Comparison of ENCODE assay signal across 16 mouse cellular contexts in genomic region chr1:32463103-32463516, GRCm38 (mm10).
DNase-seq lines count a peak whose midpoint lies in the region; ATAC-seq lines count a peak whose summit lies in the region.
"Had no signal": no experiment of that assay in that cellular context is flagged by ENCODE, and none has a peak within 500 bp of the region (broad histone marks: within the 10 kb centered on the region; RNA-seq: fewer than 3 reads in every experiment).

No protein-coding gene starts in this region.

- no peaks in the 10 kb centered on the region for H3K4me1 ChIP-seq in forebrain, embryonic 12.5 days
- no peaks in the 10 kb centered on the region for H3K4me1 ChIP-seq in forebrain, embryonic 10.5 days
- H3K4me1 ChIP-seq: limb, embryonic 12.5 days; megakaryocyte, embryonic 14.5 days; neural tube, embryonic 12.5 days had no signal

- peak; percentile 64; the same call in 1 of the 2 replicates for ATAC-seq in forebrain, embryonic 12.5 days (ENCODE audit: low FRiP score)

- 80% methylated on average over 6 of the region's 6 CpGs for WGBS in forebrain, embryonic 12.5 days
- 87% methylated on average over 6 of the region's 6 CpGs for WGBS in forebrain, embryonic 10.5 days

- no peaks in the 10 kb centered on the region for H3K9me3 ChIP-seq in forebrain, embryonic 12.5 days
- no peaks in the 10 kb centered on the region for H3K9me3 ChIP-seq in forebrain, embryonic 10.5 days
- H3K9me3 ChIP-seq: limb, embryonic 12.5 days; neural tube, embryonic 12.5 days had no signal

- no peaks in the 10 kb centered on the region for H3K27me3 ChIP-seq in forebrain, embryonic 12.5 days
- no peaks in the 10 kb centered on the region for H3K27me3 ChIP-seq in forebrain, embryonic 10.5 days (ENCODE audit: poor library complexity, severe bottlenecking)
- H3K27me3 ChIP-seq: limb, embryonic 12.5 days; megakaryocyte, embryonic 14.5 days; neural tube, embryonic 12.5 days had no signal

- H3K36me3 ChIP-seq in forebrain, embryonic 12.5 days (replicated peaks) = no peaks in the 10 kb centered on the region
- H3K36me3 ChIP-seq in forebrain, embryonic 10.5 days (replicated peaks) = no peaks in the 10 kb centered on the region
- H3K36me3 ChIP-seq: limb, embryonic 12.5 days; neural tube, embryonic 12.5 days had no signal

- DNase-seq in forebrain, embryonic 10.5 days (ENCODE audit: extremely low spot score, low spot score) = no peak
- peak; percentile 85 for DNase-seq in brain, adult 2 months (ENCODE audit: low read depth, low spot score)
- DNase-seq in cerebellum, postnatal 25 days = peak; percentile 66 to 76
- DNase-seq in left cerebral cortex, adult 9 months (ENCODE audit: low spot score in 2 of 2) = peak; percentile 22 to 73
- DNase-seq in gastrocnemius, adult 8-10 months (ENCODE audit: low spot score in 2 of 2) = no peak
- DNase-seq in kidney, postnatal 14 days = no peak
- DNase-seq in kidney, adult 8-10 months = no peak
- DNase-seq: gastrocnemius, postnatal 25 days; heart, postnatal 10 days; lung, adult 2 months; thymus, adult 18-20 months had no signal

- no peak overlapping the region for H3K4me2 ChIP-seq in forebrain, embryonic 12.5 days
- H3K4me2 ChIP-seq: limb, embryonic 12.5 days; neural tube, embryonic 12.5 days had no signal

- no peak overlapping the region for H3K27ac ChIP-seq in forebrain, embryonic 12.5 days
- H3K27ac ChIP-seq in forebrain, embryonic 10.5 days = no peak overlapping the region
- H3K27ac ChIP-seq: kidney, postnatal 0 days; limb, embryonic 12.5 days; neural tube, embryonic 12.5 days had no signal

- H3K9ac ChIP-seq in forebrain, embryonic 12.5 days = no peak overlapping the region
- H3K9ac ChIP-seq: limb, embryonic 12.5 days; neural tube, embryonic 12.5 days had no signal

- no peak overlapping the region for H3K4me3 ChIP-seq in forebrain, embryonic 12.5 days (replicated peaks)
- H3K4me3 ChIP-seq in forebrain, embryonic 10.5 days = no peak overlapping the region
- H3K4me3 ChIP-seq: limb, embryonic 12.5 days; megakaryocyte, embryonic 14.5 days; neural tube, embryonic 12.5 days had no signal

Comparison
In these comparisons a context has a peak if more than half of its experiments do, and no peak if none do; other contexts are left out.
1. DNase-seq: peak in brain, adult 2 months (single experiment), cerebellum, postnatal 25 days (2 of 2) and left cerebral cortex, adult 9 months (2 of 2); none in forebrain, embryonic 10.5 days (single experiment), gastrocnemius, adult 8-10 months (0 of 2), kidney, postnatal 14 days (single experiment) and kidney, adult 8-10 months (0 of 2).